Mouse (Mus musculus) cerebellum, postnatal 25 days (tissue): ENCODE results near the gene Zbp1.

Experiments
- DNase-seq, 2 experiments: peaks; one replicate each; pipeline ENCODE4 v3.0.0; 2021; ENCODE audit warnings: mixed read lengths in 2 of 2

Gene Zbp1

GRCm38 (mm10) chr2:173246688-173247087, 28.0 kb upstream of the Zbp1 start:
- no peak for DNase-seq

- no peak for DNase-seq
Observed at GRCm38 (mm10) chr2:173245258-173245657, 26.5 kb upstream of the Zbp1 start.

GRCm38 (mm10) chr2:173244108-173244507, 25.4 kb upstream of the Zbp1 start:
- DNase-seq: no peak

- no peak for DNase-seq
Observed at GRCm38 (mm10) chr2:173243616-173244015, 24.9 kb upstream of the Zbp1 start.

- DNase-seq: no peak
Observed at GRCm38 (mm10) chr2:173242874-173243273, 24.2 kb upstream of the Zbp1 start.

- DNase-seq: no peak
Observed at GRCm38 (mm10) chr2:173240738-173241137, 22.0 kb upstream of the Zbp1 start.

GRCm38 (mm10) chr2:173238522-173238921, 19.8 kb upstream of the Zbp1 start:
- no peak for DNase-seq

- no peak for DNase-seq
Observed at GRCm38 (mm10) chr2:173235435-173236332, 17.0 kb upstream of the Zbp1 start.

- peak in 1 of 2 experiments; percentile 41 for DNase-seq
Observed at GRCm38 (mm10) chr2:173232766-173233099, 14.0 kb upstream of the Zbp1 start.

- DNase-seq: peak in 1 of 2 experiments; percentile 29
Observed at GRCm38 (mm10) chr2:173232065-173232765, 13.5 kb upstream of the Zbp1 start.

- DNase-seq: peak; percentile 85 to 93
Observed at GRCm38 (mm10) chr2:173229578-173230224, 11.0 kb upstream of the Zbp1 start.

- DNase-seq: no peak
Observed at GRCm38 (mm10) chr2:173228567-173228966, 9.8 kb upstream of the Zbp1 start.

GRCm38 (mm10) chr2:173226792-173227191, 8.1 kb upstream of the Zbp1 start:
- no peak for DNase-seq

GRCm38 (mm10) chr2:173225906-173226305, 7.2 kb upstream of the Zbp1 start:
- DNase-seq: no peak

GRCm38 (mm10) chr2:173224832-173225231, 6.1 kb upstream of the Zbp1 start:
- no peak for DNase-seq

- DNase-seq: no peak
Observed at GRCm38 (mm10) chr2:173224097-173224496, 5.4 kb upstream of the Zbp1 start.

- no peak for DNase-seq
Observed at GRCm38 (mm10) chr2:173223496-173223895, 4.8 kb upstream of the Zbp1 start.

- no peak for DNase-seq
Observed at GRCm38 (mm10) chr2:173220754-173221153, 2.0 kb upstream of the Zbp1 start.

GRCm38 (mm10) chr2:173219256-173219954, 682 bp upstream of the Zbp1 start:
- no peak for DNase-seq

- no peak for DNase-seq
Observed at GRCm38 (mm10) chr2:173217763-173218258, 912 bp downstream of the Zbp1 start.

GRCm38 (mm10) chr2:173217246-173217645, 1.5 kb downstream of the Zbp1 start:
- no peak for DNase-seq

GRCm38 (mm10) chr2:173216840-173217239, 1.9 kb downstream of the Zbp1 start:
- no peak for DNase-seq

- DNase-seq: no peak
Observed at GRCm38 (mm10) chr2:173212227-173212626, 6.5 kb downstream of the Zbp1 start.
